Mouse (Mus musculus): ENCODE results near the gene Pfdn6. TPM values are rescaled to one million over a fixed set of nuclear protein-coding genes. Genes with fewer than 3 reads are reported as not detected.
A peak's percentile ranks its signal among the peaks of the same experiment; 100 is the strongest.

Pfdn6 gene
- total and polyA plus RNA-seq, 2 experiments from 2014 or later: 47.9 to 185 TPM

- Histone ChIP-seq H3K4me2 (ENCODE audit: low read depth, low read length, poor library complexity, severe bottlenecking) (no peak overlapping the region), H3K27ac (ENCODE audit: low read depth, low read length) (no peak overlapping the region), H3K4me3 (ENCODE audit: low read depth, low read length) (no peak overlapping the region), H3K9ac (replicated peaks; ENCODE audit: low read length, poor library complexity, severe bottlenecking) (no peak overlapping the region), H3K9me3 (ENCODE audit: low read length) (no peaks in the 10 kb centered on the region), H3K27me3 (ENCODE audit: insufficient read depth, low read length) (no peaks in the 10 kb centered on the region), H3K4me1 (ENCODE audit: insufficient read depth, low read length) (0 out of 2 replicates have a peak, but pooled peaks cover 5% of the 10 kb centered on the region), H3K36me3 (ENCODE audit: insufficient read depth, low read length) (peaks cover 20% of the 10 kb centered on the region)
- WGBS: 88% methylated on average over 14 of the region's 14 CpGs
- no peak for TF ChIP-seq CTCF (IDR thresholded peaks at IDR 0.05)
- ATAC-seq (ENCODE audit: low FRiP score) (no peak), DNase-seq (ENCODE audit: low spot score) (no peak)
Measured at GRCm38 (mm10) chr17:33932448-33932847, 7.7 kb downstream of the Pfdn6 start.

GRCm38 (mm10) chr17:33931947-33932346, 8.2 kb downstream of the Pfdn6 start:
- Histone ChIP-seq H3K27me3 (ENCODE audit: insufficient read depth, low read length) (no peaks in the 10 kb centered on the region), H3K9me3 (ENCODE audit: low read length) (no peaks in the 10 kb centered on the region), H3K4me3 (ENCODE audit: low read depth, low read length) (no peak overlapping the region), H3K27ac (ENCODE audit: low read depth, low read length) (no peak overlapping the region), H3K36me3 (ENCODE audit: insufficient read depth, low read length) (peaks cover 15% of the 10 kb centered on the region), H3K9ac (replicated peaks; ENCODE audit: low read length, poor library complexity, severe bottlenecking) (no peak overlapping the region), H3K4me1 (ENCODE audit: insufficient read depth, low read length) (0 out of 2 replicates have a peak, but pooled peaks cover 5% of the 10 kb centered on the region), H3K4me2 (ENCODE audit: low read depth, low read length, poor library complexity, severe bottlenecking) (no peak overlapping the region)
- no peak for ATAC-seq (ENCODE audit: low FRiP score)
- DNase-seq (ENCODE audit: low spot score): no peak
- TF ChIP-seq CTCF (IDR thresholded peaks at IDR 0.05): no peak
- 92% methylated on average over 11 of the region's 11 CpGs for WGBS

DNA sequence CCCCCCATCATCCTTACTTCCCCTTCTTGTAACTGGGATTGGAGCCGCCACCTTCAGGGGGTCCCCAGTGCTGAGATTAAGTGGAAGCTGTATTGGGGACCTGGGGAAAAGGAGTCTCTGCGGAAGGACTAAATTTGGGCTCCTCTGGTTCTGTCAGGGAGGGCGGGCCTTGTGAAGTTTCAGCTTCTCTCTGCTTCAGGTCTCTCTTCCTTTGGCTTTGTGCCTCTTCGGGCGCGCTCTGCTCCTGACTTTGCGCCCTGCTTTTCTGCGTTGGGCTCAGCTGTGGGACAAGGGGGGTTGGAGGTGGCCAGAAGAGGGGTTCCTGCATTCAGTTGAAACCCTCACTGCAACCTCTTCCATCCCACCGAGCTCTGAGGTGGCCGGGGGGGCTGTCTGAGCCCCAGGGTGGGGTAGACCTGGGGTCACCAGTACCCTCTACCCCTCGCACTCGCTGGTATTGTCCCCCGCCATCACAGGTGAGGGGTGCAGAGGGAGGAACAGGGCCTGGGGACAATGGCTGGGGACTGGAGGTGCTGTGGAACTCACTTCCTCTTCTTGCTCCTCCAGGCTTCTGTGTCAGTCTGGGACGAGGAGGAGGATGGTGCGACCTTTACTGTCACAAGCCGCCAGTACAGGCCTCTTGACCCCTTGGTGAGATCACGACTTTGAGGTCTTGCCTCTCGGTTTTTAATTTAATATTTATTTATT, 8.8 kb downstream of the Pfdn6 start:
- ATAC-seq (ENCODE audit: low FRiP score): no peak
- no peaks in the 10 kb centered on the region for H3K27me3 ChIP-seq (ENCODE audit: insufficient read depth, low read length)
- H3K27ac ChIP-seq (ENCODE audit: low read depth, low read length): no peak overlapping the region
- 38% methylated on average over 18 of the region's 18 CpGs for WGBS
- no peak for DNase-seq (ENCODE audit: low spot score)
- H3K4me2 ChIP-seq (ENCODE audit: low read depth, low read length, poor library complexity, severe bottlenecking): peak overlapping the region; percentile 99
- no peaks in the 10 kb centered on the region for H3K9me3 ChIP-seq (ENCODE audit: low read length)
- no peak for TF ChIP-seq CTCF (IDR thresholded peaks at IDR 0.05)
- peak overlapping the region; percentile 85 for H3K9ac ChIP-seq (replicated peaks; ENCODE audit: low read length, poor library complexity, severe bottlenecking)
- peaks cover 13% of the 10 kb centered on the region for H3K36me3 ChIP-seq (ENCODE audit: insufficient read depth, low read length)
- 0 out of 2 replicates have a peak, but pooled peaks cover 5% of the 10 kb centered on the region for H3K4me1 ChIP-seq (ENCODE audit: insufficient read depth, low read length)
- peak overlapping the region; percentile 89 for H3K4me3 ChIP-seq (ENCODE audit: low read depth, low read length)

GRCm38 (mm10) chr17:33930280-33931158, 9.6 kb downstream of the Pfdn6 start:
- no peaks in the 10 kb centered on the region for H3K27me3 ChIP-seq (ENCODE audit: insufficient read depth, low read length)
- H3K9ac ChIP-seq (replicated peaks; ENCODE audit: low read length, poor library complexity, severe bottlenecking): peak overlapping the region; percentile 85
- no peaks in the 10 kb centered on the region for H3K9me3 ChIP-seq (ENCODE audit: low read length)
- WGBS: 2% methylated on average over 39 of the region's 45 CpGs
- H3K36me3 ChIP-seq (ENCODE audit: insufficient read depth, low read length): peaks cover 13% of the 10 kb centered on the region
- DNase-seq (ENCODE audit: low spot score) (peak; percentile 48), ATAC-seq (ENCODE audit: low FRiP score) (0 out of 2 replicates have a peak, but pooled peaks have one; percentile 5)
- H3K27ac ChIP-seq (ENCODE audit: low read depth, low read length): peak overlapping the region; percentile 89
- H3K4me1 ChIP-seq (ENCODE audit: insufficient read depth, low read length): 0 out of 2 replicates have a peak, but pooled peaks cover 5% of the 10 kb centered on the region
- 0 out of 2 replicates have a peak, but pooled peaks have one; percentile 11 for TF ChIP-seq CTCF (IDR thresholded peaks at IDR 0.05)
- H3K4me3 ChIP-seq (ENCODE audit: low read depth, low read length): peak overlapping the region; percentile 89
- H3K4me2 ChIP-seq (ENCODE audit: low read depth, low read length, poor library complexity, severe bottlenecking): peak overlapping the region; percentile 99

DNA sequence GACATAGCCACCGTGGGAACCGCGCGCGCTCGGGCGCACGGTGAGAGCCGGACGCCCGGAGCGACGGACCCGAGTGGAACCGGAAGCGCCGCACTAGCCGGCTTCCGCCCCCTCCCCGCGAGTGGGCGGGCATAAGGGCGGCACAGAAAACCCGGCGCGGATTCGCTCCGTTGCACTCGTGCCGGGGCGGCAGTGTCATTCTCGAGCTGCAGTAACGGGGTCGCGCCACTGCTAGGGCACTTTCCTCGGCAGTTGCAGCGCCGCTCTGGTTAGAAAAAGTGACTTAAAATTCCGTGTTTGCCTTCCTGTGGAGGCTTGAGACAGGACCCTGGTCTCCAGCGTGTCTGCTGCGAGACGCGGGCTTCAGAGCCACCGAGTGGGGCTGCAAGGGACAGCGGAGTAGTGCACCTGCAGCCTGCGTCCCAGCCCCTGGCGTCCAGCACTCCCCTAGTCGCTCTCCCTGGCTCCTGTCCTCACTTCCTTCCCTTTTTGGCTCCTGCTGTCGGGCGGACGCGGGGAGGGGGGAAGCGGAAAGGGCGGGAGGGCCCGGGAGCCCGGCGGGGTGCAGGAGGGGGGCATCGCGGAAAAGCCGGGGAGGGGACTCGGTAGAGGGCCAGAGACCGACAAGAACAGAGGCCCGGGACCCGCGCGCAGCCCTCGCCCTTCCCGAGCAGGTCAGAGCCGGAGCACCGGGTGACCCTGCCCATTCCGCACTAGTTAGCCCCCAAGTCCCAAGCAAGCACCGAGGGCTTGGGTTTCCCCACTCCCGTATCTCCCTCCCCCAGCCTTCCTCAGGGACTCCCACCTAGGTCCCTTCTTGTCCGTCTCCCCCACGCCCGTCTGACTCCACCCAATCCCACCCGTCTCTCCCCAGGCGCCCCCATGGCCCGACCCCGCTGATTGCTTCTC, 10.5 kb downstream of the Pfdn6 start, which contains the start of gene Rgl2:
Rgl2 (plus strand) TSS at position 173 of the 909 bp plus-strand sequence.
- Histone ChIP-seq H3K4me2 (ENCODE audit: low read depth, low read length, poor library complexity, severe bottlenecking) (peak within 1 kb of the TSS; percentile 99), H3K27ac (ENCODE audit: low read depth, low read length) (peak within 1 kb of the TSS; percentile 89), H3K9me3 (ENCODE audit: low read length) (no peaks in the 10 kb centered on the region), H3K9ac (replicated peaks; ENCODE audit: low read length, poor library complexity, severe bottlenecking) (peak within 1 kb of the TSS; percentile 85), H3K4me1 (ENCODE audit: insufficient read depth, low read length) (0 out of 2 replicates have a peak, but pooled peaks cover 5% of the 10 kb centered on the region), H3K36me3 (ENCODE audit: insufficient read depth, low read length) (peaks cover 9% of the 10 kb centered on the region), H3K4me3 (ENCODE audit: low read depth, low read length) (peak within 1 kb of the TSS; percentile 89), H3K27me3 (ENCODE audit: insufficient read depth, low read length) (no peaks in the 10 kb centered on the region)
- WGBS: under 1% methylated on average over 60 of the region's 80 CpGs
- ATAC-seq (ENCODE audit: low FRiP score) (peak; percentile 83), DNase-seq (ENCODE audit: low spot score) (peak; percentile 98)
- TF ChIP-seq CTCF (IDR thresholded peaks at IDR 0.05): peak; percentile 67

Data from midbrain, postnatal 0 days (tissue).